Mouse (Mus musculus) CD8-positive naive resting alpha-beta T cell, adult 2 months (primary cell): ENCODE results near the gene Fam189a1.

Experiments used
- DNase-seq, 2 experiments: peaks; one replicate each; pipeline ENCODE4 v3.0.0; 2022; ENCODE audit warnings: low read depth in 2 of 2, low spot score in 2 of 2

The Fam189a1 gene

DNA sequence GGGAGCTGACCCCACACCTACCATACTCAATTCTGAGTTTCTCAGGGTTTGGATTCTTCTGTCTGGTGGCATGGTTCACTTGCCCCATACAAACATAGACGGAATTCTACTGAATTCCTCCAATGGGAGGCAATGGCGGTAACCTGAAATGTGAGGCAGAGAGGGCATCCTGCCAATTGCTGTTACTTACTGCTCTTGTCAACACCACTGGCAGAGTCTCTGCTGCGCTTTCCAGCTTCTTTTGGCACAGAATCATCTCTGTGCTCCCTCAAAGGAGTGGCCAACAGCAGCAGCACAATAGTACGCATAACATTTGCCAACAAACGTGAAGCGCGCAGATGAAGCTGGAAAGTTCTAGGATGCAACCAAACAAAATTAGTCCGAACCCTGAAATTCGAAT lies 266.5 kb downstream of the Fam189a1 start:
- DNase-seq = no peak

DNA sequence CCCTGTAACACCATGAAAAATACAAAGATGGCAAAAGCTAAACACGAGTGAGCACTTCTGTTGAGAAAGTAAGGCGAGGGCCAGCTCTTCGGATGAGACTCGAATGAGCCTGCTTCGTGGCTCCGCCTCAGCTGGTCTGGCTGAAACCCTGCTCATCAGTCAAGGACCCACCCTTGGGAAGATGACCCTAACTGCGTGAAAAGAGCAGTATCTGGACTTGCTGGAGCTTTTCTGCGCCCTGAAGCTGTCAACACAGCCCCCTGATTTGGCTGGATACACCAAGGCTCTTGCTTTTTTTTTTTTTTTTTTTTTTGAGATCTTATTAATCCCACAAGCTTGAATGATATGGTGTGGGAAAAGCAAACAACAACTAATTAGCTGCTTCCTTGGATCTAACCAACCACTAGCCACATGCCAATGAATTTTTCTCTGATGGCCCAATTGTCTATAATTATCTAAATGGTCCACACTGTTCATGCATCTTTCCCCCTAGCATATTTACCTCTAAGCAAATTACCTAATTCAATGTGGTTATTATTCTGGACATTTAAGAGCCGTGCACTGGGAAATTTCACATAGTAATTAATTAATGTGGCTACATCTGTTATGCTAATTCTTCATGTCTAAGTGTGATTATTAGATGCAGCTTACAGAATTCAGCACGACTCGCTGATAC lies 272.0 kb downstream of the Fam189a1 start:
- DNase-seq = no peak

DNA sequence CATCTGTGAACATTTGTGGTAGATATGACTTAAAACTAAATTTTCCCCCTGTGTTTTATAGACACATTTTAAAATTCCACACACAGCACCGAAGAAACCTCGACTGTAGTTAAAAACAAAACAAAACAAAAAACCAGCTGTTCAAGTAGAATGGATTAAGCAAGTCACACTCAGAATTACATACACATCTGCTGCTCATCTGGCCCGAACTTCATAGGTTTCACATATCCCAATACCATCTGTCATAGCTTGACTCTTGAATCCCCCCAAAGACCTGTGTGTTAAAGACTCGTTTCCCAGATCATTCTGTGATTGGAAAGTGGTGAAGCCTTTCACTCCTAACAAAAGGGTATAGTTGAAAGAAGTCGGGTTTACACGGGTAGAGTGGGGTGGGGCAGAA lies 274.1 kb downstream of the Fam189a1 start:
- no peak for DNase-seq

DNA sequence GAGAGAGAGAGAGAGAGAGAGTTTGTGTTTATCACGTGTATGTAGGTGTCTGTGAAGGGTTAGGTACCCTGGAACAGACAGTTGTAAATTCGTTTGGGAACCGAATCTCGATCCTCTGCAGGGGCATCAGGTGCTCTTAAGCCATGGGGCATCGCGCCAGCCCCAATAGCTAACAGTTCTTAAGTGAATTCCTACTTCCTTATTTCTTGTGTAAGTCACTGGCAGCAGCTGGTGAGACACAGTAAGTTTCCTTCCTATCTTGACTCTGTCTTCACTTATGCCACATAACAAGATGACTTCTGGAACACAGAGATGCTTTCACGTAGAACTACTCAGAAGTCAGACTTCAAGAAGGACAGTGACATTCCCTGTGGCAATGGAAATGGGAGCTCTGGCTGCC lies 275.0 kb downstream of the Fam189a1 start:
- DNase-seq = no peak

DNA sequence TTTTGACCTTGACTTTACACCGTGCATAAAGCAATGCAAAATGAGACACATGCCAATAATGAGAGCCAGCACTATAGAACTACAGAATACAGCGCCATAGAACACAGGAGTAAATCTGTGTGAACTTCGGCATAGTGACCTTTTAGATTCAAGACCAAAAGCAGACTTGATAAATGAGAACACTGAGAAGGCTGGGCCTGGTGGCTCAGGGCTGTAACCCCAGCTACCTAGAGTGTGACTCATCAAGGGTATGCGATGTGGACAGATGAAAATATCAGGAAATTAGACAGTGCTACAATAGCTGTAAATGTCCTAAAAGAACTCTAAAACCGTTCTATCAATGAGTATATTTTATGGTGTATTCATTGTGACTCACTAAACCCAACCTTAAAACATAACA lies 276.0 kb downstream of the Fam189a1 start:
- DNase-seq = no peak

DNA sequence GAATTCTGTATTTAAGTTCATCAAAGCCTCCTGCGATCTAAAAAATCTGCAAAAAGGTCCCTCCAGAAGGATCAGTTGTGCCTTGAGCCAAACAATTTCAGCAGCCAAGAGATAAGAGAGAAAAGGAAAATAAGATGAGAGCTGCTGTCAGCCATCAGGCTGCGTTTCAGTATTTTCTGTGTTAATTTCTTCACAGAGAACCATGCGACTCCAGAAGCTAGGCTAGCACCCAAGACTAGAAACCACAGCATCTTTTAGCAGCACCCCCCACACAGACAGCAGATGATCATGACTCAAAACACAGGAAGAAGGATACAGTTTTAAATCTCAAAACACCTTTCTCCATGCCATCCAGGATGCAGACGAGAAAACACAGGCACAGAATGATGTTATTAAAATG lies 281.4 kb downstream of the Fam189a1 start:
- DNase-seq = no peak

DNA sequence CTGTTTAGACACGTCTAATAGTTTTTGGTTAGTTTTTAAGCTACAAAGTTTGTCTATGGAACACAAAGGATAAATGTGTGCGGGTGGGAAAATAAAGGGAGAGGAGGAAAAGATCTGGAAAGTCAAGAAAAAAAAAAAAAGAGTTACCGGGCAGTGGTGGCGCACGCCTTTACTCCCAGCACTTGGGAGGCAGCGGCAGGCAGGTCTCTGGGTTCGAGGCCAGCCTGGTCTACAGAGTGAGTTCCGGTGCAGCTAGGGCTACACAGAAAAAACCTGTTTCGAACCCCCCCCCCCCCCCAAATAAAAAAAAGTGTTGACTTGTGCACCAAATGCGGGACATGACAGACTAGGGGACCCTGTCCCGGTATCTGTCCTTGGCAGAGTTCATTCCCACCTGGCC lies 283.1 kb downstream of the Fam189a1 start:
- DNase-seq = no peak

DNA sequence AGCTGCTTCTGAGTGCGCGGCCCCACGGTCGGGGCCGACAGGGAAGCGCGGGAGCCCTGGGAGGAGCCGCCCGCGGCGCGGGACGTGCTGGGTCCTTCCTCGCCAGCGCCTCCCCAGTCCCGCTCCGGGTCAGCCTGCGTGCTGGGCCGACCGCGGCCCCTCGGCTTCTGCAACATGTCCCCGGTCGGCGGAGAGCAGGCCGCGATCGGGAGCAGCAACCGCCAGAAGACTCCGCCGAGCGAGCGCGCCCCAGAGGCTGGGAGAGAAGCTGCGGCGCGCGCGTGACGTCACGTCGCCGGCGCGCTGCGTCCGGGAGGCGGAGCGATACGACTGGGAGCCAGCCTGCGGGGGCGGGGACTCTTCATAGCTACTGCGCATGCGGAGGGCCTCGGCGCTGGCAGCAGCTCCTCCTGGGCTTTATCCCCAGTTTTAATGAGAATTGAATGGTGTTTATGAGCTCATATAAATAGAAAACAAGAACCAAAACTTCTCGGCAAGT lies 283.6 kb downstream of the Fam189a1 start, which contains the start of gene Nsmce3:
TSS of gene Nsmce3 (minus strand) at position 255 of the 499 bp plus-strand sequence.
- DNase-seq = peak; percentile 90 to 93

DNA sequence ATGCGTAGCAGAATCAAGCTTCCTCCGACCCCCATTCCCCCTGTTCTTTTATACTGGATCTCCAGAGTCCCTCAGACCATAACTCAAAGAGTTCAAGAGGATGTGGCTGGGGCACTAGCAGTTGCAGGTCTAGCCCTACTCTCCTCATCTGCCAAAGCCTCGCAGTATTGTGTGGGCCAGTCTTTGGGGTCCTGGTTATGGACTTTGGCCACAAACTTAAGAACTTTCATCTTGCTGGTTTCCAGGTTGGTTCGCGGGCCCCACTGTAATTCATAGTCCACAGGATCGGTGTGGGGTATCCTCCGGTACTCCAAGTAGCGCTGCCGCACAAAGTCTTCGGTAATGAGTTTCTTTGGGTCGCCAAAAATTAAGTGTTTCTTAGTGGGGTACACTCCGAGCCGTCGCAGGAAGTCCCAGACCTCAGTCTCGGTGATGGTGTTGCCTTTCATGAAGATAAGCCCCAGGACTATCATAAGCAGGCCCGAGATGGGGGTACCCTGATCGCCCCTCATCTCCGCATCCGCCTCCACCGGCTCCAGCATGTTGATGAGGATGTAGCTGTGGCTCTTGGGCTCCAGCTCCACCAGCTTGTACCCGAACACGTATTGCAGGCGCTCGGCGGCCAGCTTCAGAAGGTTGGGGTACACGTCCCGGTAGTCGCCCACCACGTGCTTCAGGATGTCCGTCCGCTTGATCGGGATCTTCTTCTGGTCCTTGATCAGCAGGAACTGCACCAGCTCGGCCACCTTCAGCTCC lies 284.2 kb downstream of the Fam189a1 start:
- peak in 1 of 2 experiments; percentile 3 for DNase-seq

DNA sequence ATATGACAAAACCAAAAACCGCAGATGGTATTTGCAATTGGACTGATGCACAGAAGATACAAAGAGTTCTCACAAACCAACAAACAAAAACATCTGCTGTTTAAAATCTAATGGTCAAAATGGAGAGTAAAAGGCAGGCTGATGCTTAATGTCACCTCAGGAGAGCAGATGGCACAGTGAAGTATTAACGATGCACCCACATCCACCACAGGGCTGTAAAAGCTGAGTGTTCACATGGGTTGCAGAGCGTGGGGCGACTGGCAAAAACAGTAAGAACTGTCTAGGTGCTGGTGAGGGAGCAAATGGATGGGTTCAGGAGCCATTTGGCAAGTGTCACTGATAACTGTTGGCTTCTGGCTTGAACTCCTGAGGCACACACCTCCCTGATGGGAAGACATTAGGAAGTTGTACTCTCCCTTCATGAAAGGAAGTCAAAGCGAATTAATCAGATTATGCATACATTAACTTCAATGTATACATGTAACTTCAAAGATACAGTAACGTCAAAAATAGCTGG lies 286.8 kb downstream of the Fam189a1 start:
- no peak for DNase-seq

DNA sequence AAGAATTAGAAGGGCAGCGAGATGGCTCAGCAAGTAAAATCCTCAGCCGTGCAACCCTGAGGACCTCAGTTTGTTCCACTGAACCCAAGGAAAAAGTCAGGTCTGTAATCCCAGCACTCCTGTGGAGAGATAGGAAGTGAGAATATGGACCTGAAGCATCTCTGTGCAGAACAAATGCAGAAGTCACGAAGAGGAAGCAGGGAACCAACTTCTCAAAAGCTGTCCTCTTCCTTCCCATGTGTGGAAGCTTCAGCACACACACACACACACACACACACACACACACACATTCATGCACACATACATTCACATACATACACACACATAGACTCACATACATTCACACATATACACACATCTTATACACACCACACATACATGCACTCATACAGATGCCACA lies 292.8 kb downstream of the Fam189a1 start:
- DNase-seq = no peak

DNA sequence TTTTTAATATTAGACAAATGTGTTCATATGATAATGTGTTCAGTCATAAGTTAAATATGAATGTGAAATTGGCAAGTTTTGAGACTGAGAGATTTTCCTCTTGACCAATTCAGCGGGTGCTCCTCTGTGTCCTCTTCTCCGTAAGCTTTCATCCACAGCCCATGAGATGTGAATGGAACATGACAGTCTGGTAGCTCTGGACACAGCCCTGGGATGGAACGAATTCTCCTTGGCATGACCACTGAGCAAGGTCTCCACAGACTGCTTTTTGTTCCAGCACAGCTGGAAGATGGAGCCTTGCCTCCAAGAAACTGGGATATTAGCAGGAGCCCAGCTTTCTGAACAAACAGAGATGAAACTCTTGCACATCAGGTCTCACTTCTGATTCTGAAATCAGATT lies 293.4 kb downstream of the Fam189a1 start:
- no peak for DNase-seq

DNA sequence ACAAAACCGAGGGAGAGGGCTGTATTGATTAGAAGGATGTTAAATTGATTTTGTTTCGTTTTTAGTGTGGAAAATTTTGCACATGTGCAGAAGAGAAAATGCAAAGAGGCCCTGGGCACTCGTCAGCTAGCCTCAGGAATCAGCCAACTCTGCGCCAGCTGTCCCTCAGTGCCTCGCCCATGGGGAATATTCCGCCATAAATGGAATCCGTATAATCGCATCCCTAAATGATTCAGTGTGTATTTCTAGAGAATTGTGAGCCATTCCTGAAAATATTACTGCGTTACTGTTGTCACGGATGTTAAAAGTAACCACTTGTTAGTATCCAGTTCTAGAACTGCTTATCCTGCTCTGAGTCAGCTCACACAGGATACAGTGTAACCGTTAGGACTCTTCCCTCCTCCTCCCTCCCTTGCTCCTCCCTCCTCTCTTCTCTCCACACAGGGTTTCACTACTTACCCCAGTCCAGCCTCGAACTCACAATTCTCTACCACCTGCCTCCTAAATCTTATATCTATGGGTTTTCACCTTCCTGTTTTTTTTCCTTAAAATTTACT lies 299.8 kb downstream of the Fam189a1 start:
- no peak for DNase-seq

DNA sequence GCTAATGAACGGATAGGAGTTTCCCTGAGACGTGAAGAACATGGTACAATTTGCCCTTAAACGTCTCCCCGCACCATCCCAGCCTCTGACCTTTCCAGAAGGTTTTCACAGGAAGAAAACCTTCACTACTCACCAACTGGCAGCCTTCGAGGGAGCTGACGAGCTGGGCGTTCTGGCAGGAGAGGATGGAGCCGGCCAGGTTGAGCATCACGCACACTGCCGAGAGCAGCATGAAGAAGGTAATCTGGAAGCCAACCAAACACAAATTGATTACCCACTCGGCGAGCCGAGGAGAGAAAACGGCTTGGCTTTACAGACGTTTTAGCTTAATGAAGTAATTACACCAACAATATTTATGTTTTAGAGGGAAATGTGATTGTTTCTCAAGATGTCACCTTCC lies 300.4 kb downstream of the Fam189a1 start:
- no peak for DNase-seq

DNA sequence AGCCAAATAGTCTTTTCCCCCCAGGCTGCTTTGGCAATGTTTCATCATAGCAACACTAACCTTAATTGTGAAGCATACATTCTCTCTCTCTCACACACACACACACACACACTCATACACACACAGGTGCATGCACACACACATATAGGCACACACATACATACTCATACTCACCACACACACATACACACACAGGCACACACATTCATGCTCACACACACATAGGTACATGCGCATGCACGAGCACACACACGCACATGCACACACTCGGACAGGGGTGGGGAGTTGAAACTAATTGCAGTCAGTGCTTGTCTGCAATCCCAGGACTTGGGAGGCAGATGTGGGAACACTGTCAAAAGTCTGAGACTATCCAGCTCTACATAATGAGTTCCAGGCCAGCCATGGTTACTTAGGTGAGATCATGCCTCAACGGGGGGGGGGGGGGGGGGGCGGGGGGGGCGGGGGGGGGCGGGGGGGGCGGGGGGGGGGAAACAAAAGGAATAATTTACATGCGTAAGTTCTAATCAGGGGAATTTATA lies 300.9 kb downstream of the Fam189a1 start:
- DNase-seq = no peak

DNA sequence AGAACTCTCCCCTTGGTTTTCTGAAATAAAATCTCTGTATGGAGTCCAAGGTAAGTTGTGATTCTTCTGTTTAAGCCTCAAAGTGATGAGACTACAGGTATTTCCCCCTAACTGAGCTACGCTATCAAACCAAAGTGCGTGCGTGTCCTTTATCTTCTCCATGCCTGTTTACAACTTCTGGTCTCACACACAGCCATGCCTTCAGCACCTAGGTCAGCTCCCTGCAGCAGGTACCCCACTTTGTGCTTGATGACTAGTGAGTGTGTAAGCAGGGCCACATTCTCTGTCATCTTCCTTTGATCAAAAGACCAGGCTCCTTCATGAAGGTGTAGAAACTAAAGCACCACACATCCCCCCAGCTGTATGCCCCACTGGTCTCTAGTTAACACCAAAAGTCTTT lies 305.6 kb downstream of the Fam189a1 start:
- no peak for DNase-seq

DNA sequence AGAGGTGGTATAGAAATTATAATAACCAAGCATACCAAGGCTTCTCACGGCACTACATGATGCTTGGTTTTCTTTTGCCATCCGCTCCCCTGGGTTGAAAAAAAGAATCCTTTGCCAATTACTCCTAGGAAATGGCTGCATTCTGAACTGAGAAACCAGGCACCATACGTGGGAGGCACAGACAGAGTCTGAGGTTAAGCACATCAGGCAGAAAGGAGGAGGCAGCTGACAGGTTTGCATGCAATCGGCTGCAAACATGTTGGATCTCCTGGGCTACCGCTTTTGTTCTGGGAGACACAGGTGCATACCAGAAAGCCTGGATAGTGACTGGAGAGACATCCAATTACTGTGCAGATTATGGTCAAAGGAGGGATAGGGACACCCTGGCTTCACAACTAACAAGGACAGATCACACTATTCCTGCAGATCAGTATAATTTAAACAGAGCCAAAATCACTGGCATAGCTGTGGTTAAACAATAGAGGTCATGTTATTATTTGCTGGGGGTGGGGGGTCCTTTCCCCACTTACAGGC lies 308.9 kb downstream of the Fam189a1 start:
- DNase-seq = no peak

DNA sequence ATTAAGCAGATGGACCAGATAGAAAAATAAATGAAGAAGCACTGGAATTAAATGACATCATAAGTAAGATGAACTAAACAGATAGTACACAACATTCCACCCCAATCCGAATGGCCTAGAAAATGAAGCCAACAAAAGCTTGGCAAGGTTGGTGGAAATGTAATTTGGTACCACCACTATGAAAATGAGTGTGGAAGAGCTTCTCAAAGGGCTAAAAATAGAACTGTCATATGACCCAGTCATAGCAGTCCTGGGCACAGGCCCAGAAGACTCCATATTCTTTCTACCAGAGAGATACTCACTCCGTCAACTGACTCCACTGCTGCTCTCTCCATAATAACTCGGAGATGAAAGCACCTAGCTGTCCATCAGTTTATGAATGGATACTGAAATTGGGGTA lies 310.3 kb downstream of the Fam189a1 start:
- no peak for DNase-seq

DNA sequence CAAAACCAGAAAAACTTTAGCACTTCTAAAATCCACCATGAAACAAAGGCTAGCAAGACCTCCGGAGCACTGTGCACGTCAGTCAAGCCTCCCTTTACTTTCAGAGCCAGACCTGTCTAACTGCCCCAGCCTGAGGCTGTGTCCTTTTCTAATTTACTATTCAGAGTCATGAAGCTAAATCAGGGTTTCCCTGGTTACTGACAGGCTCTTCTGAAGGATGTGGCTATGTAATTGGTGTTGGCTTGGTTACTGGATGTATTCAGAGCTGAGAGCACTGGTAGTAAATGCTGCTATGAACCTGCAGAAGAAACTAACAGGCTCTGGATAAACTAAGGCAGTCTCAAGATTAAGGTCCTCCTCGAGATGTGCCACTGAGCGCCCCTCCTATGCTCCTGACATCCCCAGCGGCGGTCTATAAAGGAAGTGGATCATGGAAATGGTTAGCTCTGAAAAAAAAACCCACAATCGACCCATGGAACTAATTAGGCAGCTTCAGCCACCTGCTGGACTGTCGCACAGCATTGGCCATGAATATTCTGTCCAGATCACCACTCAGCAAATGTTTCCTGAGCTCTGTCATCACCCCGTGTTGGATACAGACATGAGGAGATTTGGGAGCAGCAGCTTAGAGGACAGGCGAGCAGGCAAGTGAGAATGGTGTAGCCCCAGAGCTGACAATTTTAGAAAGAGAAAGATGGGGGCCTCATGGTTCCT lies 315.3 kb downstream of the Fam189a1 start:
- no peak for DNase-seq

DNA sequence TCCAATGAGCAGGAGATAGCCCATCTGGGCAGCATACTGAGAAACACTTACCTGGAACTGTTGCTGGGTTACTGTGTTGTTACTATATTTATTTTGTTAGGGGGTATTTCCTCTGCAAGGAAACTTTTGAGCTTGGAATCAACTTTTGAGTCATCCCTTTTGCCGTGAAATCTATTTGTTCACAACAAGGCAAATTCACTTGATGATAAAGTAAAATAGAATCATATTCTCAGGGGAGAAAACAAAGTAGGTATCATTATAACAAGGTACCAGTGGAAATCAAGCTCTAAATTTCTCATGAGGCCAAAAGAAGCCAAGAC lies 315.8 kb downstream of the Fam189a1 start:
- no peak for DNase-seq
